Mouse (Mus musculus): ENCODE measurements at regions not wholly inside any gene's neighbourhood (a gene's known extent, or its start where the extent isn't known, plus 50 kb on each side); places are given as distances from the start of the nearest gene placed in this dataset.

GRCm38 (mm10) chr13:59943020-59943419 lies 120.1 kb upstream of the Tut7 start:
- in situ Hi-C loops (cut with MboI; ENCODE audit: low pct_unique_long_range_greater_than_20kb in 1 of 2, low sequenced_read_pairs in 2 of 2, unreplicated experiment in 1 of 2) = no loop called here

DNA sequence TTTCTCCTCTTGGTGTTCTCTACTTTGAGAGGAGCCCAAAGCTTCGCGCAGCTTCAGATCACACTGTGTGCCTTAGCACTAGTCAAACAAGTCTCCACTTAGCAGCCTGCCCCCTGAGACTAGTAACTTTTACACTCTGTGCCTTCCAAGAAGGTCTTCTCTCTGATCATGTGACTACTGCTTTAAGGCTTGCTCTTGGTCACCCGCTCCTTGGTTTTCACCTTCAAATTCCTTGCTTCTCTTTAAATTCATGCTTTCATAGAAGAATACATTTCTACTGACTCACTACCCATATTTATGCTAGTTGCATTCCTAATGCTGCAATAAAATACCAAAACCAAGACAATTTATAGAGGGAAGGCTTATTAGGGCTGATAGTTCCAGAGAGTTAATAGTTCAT lies 118.6 kb upstream of the Tut7 start:
- in situ Hi-C loops (cut with MboI; ENCODE audit: low pct_unique_long_range_greater_than_20kb in 1 of 2, low sequenced_read_pairs in 2 of 2, unreplicated experiment in 1 of 2) = no loop called here

DNA sequence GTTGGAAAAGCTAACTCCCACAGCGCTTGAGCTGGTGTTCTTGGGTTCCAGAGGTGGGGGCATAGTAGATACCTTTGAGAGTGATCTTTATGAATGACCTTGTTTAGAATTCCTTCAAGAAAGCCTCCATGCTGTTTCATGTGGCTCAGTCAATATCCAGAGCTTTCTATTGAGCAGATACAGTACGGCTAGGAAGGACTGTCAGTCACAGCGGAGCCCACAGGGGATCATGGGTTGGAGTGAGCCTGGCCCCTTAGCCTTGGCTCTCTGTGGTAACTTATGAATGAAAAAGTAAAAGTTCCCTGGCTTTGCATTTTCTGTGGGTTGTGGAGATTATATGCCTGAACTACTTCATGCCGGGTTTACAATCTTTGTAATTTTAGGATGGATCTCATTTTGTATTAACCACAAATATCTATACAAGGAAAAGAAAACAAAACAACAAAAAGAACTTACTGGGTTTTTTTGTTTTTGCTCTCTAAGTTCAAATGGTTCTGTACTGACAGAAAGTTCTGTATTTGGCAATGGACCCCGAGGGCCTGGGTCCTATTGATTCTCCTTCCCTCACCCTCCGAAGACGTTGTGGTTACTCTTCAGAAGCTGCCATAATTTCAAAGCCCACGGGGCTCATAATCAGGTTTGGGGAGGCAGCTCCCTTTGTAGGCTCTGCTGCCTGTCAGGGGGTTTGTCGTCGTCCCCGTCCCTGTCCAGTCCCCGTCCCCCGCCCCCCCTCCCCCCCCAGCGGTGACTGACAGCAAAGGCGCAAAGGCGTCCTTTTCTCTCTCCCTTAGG lies 117.7 kb upstream of the Tut7 start:
- in situ Hi-C loops (cut with MboI; ENCODE audit: low pct_unique_long_range_greater_than_20kb in 1 of 2, low sequenced_read_pairs in 2 of 2, unreplicated experiment in 1 of 2) = no loop called here

DNA sequence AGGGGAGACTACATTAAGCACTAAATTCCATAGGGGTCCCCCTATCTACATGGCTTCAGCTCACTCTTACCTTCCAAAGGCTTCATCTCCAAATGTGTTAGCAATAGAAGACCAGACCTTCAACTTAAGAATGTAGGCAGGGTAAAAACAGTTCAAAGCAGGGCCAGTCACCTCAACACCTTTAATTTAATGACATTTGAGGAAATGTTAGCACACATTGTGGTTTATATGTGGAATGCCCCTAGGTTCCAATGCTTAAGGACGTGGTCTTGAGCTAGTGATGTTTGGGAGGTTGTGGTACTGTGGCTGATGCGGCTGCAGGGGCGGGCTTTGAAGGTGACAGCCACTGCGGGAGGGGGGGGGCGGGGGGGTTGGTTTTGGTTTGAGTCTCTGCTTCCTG lies 116.9 kb upstream of the Tut7 start:
- in situ Hi-C loops (cut with MboI; ENCODE audit: low pct_unique_long_range_greater_than_20kb in 1 of 2, low sequenced_read_pairs in 2 of 2, unreplicated experiment in 1 of 2) = no loop called here

DNA sequence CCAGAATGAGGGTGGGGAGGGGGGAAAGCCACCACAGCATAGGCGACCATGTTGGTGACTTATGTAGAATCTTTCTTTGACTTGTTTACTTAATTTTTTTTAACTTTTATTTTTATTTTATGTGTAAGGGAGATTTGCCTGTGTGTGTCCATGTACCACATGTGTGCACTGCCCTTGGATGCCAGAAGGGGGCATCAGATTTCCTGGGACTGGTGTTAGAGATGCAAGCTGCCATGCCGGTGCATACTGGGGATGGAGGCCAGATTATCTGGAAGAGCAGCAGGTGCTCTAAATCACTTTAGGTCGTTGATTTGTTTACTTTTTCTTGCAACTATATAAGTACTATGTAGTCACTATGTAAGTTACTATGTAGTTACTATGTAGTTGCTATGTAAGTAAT lies 114.2 kb upstream of the Tut7 start:
- in situ Hi-C loops (cut with MboI; ENCODE audit: low pct_unique_long_range_greater_than_20kb in 1 of 2, low sequenced_read_pairs in 2 of 2, unreplicated experiment in 1 of 2) = no loop called here

GRCm38 (mm10) chr13:59934556-59934955 lies 111.6 kb upstream of the Tut7 start:
- in situ Hi-C loops (cut with MboI; ENCODE audit: low pct_unique_long_range_greater_than_20kb in 1 of 2, low sequenced_read_pairs in 2 of 2, unreplicated experiment in 1 of 2) = no loop called here

DNA sequence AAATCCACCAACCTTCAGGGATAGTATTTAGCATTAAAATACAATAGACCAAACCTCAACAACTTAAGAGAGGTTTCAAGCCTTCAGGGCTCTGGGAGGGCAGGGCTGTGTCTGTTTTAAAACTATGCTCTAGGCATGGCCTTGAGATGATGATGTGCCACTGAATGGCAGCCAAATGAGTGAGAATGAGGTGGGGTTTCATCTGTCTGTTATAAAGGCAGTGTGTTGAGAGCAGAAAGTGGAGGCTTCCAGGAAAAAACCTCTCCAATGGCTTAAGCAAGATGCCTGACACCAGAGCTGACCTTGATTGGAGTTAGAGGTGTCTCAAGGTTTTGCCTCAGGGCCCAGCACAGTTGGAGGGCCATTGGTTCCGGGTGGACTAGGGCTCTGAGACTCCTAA lies 111.1 kb upstream of the Tut7 start:
- in situ Hi-C loops (cut with MboI; ENCODE audit: low pct_unique_long_range_greater_than_20kb in 1 of 2, low sequenced_read_pairs in 2 of 2, unreplicated experiment in 1 of 2) = no loop called here

- in situ Hi-C loops (cut with MboI; ENCODE audit: low pct_unique_long_range_greater_than_20kb in 1 of 2, low sequenced_read_pairs in 2 of 2, unreplicated experiment in 1 of 2) = no loop called here
These were observed 104.6 kb upstream of the Tut7 start for GRCm38 (mm10) chr13:59927379-59928111.

- in situ Hi-C loops (cut with MboI; ENCODE audit: low pct_unique_long_range_greater_than_20kb in 1 of 2, low sequenced_read_pairs in 2 of 2, unreplicated experiment in 1 of 2) = no loop called here
These were observed 103.0 kb upstream of the Tut7 start for GRCm38 (mm10) chr13:59925845-59926481.

GRCm38 (mm10) chr13:59917185-59917584 lies 94.2 kb upstream of the Tut7 start:
- in situ Hi-C loops (cut with MboI; ENCODE audit: low pct_unique_long_range_greater_than_20kb in 1 of 2, low sequenced_read_pairs in 2 of 2, unreplicated experiment in 1 of 2) = no loop called here

DNA sequence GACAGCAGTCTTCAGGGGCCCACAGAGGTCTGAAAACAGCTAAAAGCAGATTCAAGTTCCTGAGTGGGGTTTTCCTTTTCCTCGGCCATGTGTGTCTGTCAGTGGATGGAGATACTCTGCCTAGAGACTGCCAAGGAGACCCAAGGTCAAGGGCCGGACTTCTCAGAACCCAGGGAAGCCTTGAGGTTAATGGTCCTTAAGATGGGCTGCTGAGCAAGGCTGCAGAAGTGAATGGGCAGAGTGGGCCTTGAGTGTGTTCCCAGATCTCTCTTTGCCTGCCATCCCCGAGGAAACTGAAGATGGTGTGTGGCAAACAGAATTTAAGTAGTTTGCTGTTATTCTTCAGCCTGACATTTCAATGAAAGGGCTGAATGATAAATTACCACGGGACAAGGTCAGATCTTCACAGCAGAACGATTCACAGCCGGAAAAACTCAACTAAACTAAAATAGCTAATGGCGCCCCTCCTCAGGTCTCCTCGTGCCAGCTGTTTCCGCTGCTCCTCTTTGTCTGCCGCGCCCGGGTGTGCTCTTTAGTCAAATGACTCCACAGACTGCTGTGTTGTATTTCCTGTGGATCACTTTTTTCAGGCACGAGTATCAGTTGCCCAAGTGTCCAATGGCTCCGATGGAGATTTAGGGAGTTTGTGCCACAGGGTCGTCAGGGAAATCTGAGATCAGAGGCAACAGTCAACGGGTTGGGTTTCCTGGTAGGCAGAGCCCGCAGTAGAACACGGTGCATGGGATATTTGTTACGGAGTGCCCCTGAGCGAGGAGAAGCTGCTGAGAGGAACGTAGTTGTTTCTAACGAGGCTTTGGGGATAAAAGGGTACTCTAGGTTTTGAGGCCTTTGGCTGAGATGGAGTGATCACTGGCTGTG lies 93.5 kb upstream of the Tut7 start:
- in situ Hi-C loops (cut with MboI; ENCODE audit: low pct_unique_long_range_greater_than_20kb in 1 of 2, low sequenced_read_pairs in 2 of 2, unreplicated experiment in 1 of 2) = no loop called here

DNA sequence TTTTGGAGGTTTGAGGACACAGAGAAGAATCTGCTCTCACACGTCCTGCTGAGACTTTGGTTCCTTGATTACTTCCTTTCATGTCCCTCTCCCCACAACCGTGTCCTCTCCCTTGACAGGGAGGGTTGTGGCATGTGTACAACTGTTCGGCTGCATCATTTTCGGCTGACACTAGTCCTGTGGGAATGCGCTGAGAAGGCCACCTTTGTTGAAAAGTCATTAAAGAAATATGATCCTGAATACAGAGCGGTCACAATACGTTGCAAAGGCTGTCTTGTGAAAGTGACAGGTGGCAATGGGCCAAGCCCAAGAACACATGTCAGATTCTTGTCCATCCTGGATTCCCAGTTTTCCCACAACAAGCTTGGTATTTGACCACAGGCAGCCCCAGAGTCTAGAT lies 92.8 kb upstream of the Tut7 start:
- in situ Hi-C loops (cut with MboI; ENCODE audit: low pct_unique_long_range_greater_than_20kb in 1 of 2, low sequenced_read_pairs in 2 of 2, unreplicated experiment in 1 of 2) = no loop called here

GRCm38 (mm10) chr13:59910179-59911071 lies 87.5 kb upstream of the Tut7 start:
- in situ Hi-C loops (cut with MboI; ENCODE audit: low pct_unique_long_range_greater_than_20kb in 1 of 2, low sequenced_read_pairs in 2 of 2, unreplicated experiment in 1 of 2) = no loop called here

GRCm38 (mm10) chr13:59909400-59909799 lies 86.5 kb upstream of the Tut7 start:
- in situ Hi-C loops (cut with MboI; ENCODE audit: low pct_unique_long_range_greater_than_20kb in 1 of 2, low sequenced_read_pairs in 2 of 2, unreplicated experiment in 1 of 2) = no loop called here

DNA sequence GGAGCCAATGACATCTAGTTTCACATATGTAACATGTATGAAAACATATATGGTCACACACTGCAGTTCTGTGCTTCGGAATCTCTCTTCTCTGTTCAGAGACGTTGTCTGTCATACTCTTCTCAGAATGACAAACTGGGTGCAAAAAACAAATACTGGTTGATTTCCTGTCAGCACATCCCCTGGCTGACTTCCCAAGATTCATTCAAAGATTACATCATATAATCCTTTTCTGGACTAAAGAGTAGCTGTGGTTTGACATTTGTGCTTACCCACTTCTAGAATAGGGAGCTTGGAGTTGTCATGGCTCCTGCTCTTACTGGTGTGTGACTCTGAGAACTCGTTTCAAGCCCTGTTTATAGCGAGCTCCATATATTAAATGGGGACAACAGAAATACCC lies 85.8 kb upstream of the Tut7 start:
- in situ Hi-C loops (cut with MboI; ENCODE audit: low pct_unique_long_range_greater_than_20kb in 1 of 2, low sequenced_read_pairs in 2 of 2, unreplicated experiment in 1 of 2) = no loop called here

- in situ Hi-C loops (cut with MboI; ENCODE audit: low pct_unique_long_range_greater_than_20kb in 1 of 2, low sequenced_read_pairs in 2 of 2, unreplicated experiment in 1 of 2) = no loop called here
These were observed 82.5 kb upstream of the Tut7 start for GRCm38 (mm10) chr13:59905488-59905887.

DNA sequence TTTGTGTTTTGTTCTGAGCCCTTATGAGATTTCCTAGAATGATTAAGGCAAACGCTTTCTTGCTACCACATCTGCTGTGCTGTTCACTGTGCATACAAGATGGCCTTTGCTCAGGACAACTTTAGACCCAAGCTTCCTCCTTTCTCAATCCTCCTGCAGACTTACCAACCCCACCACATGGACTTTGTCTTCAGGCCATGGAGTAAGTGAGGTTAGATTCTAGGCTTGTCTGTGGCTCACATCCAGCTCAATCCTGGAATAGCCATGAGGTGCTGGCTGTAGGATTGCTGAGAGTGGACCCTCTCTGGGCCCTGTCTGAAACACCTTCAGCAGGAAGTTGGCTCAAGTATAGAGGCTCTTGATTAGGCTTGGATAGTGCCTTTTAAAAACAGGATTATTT lies 81.5 kb upstream of the Tut7 start:
- in situ Hi-C loops (cut with MboI; ENCODE audit: low pct_unique_long_range_greater_than_20kb in 1 of 2, low sequenced_read_pairs in 2 of 2, unreplicated experiment in 1 of 2) = no loop called here

- in situ Hi-C loops (cut with MboI; ENCODE audit: low pct_unique_long_range_greater_than_20kb in 1 of 2, low sequenced_read_pairs in 2 of 2, unreplicated experiment in 1 of 2) = loop anchor here (25.0 kb wide), 2 partner anchors 363 to 563 kb away; no protein-coding TSS in a partner anchor
These were observed 76.6 kb upstream of the Tut7 start for GRCm38 (mm10) chr13:59899521-59899920.

Measured in mouse embryonic stem cell (cell line).